Mouse (Mus musculus) frontal cortex, postnatal 14 days (tissue): Measurements from ENCODE around the gene Rnf114.

ENCODE experiments used
- DNase-seq, 2 experiments: peaks; one replicate each; pipeline ENCODE4 v3.0.0; 2022; ENCODE audit warnings: low spot score in 2 of 2

Rnf114 gene

DNA sequence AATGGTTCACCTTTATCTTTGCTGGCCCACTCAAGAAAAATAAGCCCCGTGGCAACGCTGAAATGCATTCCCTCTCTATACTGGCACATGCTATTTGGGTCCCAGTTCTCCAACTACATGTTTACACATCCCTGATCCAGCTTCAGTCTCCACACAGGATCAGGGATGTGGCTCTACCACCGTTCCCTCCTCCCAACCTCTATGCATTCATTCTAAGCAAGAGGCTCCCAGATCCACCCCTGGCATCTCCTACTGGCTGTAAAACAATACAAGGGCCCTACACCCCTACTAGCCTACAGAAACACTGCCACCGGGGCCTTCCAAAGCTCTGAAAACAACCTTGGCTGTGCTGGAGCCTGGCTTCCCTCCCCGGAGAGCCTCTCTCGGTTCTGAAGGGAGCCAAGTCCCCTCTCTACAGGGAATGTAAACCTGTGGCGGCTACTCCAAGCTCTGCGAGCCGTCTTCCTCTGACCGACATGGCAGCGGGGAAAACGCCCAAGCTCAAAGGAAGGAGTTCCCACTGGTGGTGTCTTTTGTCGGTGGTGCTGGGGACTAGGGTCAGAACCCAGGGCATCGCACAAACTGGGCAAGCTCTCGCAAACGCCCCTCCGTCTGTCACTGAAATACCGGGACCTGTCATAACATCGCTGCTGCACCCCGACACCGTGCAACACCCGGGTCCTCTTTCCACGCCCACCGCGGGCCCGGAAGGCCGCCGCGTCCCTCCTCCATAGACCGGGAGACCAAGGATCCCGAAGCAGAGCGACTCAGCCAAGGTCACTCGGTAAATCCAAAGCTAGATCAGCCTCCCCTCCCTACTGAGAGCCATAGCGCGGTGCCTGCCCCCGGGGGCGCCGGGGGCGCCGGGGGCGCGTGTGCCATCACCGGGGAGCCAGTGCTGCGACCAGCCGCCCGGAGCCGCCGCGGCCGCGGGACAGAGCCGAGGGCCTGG is at the start of gene Rnf114:
Gene Rnf114 (plus strand): TSS at position 889 of the 952 bp plus-strand sequence.
- DNase-seq, result no peak

DNA sequence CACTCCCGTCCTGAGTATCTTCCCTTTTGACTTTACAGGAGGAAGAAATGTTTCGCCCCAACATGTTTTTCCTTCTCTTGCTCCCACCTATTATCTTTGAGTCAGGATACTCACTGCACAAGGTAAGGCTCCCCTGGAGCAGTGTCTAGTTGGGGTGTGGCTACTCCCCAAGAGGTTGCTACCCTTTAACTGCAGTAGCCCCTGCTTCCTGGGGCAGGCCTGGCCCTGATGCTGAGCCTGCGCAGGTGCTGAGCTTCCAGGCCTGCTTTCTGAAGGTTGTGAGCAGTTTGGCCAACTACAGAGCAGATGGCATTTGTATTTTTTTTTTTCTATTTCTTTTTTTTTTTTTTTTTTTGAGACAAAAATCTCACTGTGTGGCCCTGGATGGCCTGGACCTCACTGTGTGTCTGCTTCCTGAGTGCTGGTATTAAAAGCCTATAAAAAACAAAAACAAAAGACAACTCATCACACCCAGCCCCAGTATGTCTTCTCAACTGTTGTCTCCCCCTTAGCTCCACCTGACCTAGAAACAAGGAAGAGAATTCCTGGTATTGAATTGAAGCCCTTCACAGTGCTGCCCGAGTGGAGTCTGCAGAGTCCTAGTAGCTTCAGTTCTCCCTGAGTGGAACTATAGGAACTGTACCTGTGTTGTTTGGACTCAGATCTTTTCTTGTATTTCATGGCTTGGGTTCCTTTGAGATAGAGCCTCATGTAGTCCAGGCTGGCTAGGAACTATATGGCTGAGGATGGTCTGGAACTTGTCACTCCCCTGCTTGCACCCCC is 48.8 kb upstream of the Rnf114 start:
- DNase-seq, result no peak

GRCm38 (mm10) chr2:167445911-167446780 is 46.3 kb upstream of the Rnf114 start:
- no peak for DNase-seq

DNA sequence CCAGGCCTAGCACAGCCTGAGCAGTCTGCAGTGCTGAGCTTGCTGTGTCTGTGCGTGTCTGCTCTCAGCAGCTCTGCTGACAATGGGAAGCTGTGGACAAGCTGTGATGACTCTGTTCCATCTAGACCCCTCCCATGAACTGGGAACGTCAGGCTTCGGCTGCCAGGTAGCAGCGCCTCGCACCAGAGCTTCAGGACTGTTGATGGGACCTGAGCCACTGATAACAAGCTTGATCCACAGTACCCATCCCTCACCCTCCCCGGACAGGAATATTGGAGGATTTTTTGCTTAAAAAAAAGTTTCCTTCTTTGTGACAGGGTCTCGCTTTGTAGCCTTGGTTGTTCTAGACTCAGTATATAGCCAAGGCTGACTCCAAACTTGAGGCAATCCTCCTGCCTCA is 45.2 kb upstream of the Rnf114 start:
- DNase-seq, result no peak

DNA sequence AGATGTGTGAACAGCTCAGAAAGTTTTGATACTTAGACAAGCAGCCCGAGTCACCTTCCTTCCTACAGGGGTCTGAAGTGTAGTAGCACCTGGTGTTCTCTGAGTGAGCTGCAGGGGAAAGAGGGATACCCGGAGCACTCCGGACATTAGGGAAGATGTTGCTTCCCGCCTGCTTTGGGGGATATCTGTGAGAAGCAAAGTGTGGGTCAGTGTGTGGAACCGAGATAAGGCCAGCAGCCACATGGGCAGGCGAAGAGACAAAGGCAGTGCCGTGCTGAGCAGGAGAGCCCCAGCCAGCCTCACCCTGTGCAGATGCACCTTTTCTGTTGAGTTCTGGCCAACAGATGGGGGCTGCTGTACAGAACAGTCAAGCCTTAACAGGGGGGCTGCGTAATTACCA is 44.8 kb upstream of the Rnf114 start:
- DNase-seq, result no peak

- DNase-seq, result no peak
Observed at GRCm38 (mm10) chr2:167449331-167450275, 42.8 kb upstream of the Rnf114 start.

GRCm38 (mm10) chr2:167450647-167451046 is 41.8 kb upstream of the Rnf114 start:
- DNase-seq, result no peak

GRCm38 (mm10) chr2:167453814-167454213 is 38.6 kb upstream of the Rnf114 start:
- DNase-seq, result no peak

DNA sequence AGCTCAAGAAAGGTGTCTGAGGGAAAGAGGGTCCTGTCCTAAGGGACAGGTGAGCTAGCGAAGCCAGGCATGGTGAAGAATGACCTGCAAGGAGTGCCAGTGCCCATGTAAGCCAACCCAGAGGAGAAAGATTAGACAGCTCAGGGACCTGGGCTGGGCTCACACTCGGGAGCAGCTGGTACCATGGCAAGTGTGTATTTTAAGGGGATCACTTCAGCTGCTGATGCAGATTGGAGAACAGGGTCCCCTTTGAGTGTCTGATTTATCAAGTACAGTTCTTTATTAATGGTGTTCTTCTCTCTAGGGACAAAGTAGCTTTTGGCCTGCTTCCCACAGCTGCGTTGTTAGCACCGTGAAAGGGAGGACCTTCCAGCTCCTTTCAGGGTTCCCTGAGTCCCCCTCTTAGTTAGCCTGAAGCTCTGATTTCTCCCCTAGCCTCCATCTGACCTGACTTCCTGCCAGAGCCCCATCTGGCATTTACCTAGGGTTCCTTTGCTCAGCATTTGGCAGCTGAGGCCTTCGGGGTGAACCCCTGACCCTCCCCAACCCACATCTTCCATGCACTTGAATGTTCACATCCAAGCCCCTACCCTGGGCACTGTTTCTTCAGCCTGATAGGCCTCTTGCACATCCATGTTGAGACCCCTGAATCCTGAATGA is 36.0 kb upstream of the Rnf114 start:
- DNase-seq, result no peak

DNA sequence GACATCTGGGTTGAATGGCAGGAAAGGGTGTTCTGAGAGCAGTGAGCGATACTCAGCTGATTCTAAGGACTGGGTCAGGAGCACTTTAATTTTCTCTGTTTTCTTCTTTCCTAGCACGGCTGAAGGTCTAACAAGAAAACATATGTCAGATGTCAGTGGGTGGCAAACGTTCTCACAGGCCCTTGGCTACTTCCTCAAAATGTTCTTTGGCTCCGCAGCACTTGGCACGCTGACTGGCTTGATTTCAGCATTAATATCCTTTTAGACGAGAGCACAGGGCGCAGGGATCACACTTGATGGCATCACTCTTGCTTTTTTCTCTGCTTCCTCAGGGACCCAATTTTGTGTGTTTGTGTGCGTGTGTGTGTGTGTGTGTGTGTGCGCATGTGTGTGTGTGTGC is 35.2 kb upstream of the Rnf114 start:
- no peak for DNase-seq

- DNase-seq, result no peak
Observed at GRCm38 (mm10) chr2:167458548-167458947, 33.9 kb upstream of the Rnf114 start.

GRCm38 (mm10) chr2:167459071-167459865 is 33.2 kb upstream of the Rnf114 start:
- DNase-seq, result no peak

GRCm38 (mm10) chr2:167462954-167463353 is 29.5 kb upstream of the Rnf114 start:
- no peak for DNase-seq

- DNase-seq, result no peak
Observed at GRCm38 (mm10) chr2:167463802-167464201, 28.6 kb upstream of the Rnf114 start.

- no peak for DNase-seq
Observed at GRCm38 (mm10) chr2:167465951-167466350, 26.5 kb upstream of the Rnf114 start.

GRCm38 (mm10) chr2:167467214-167467613 is 25.2 kb upstream of the Rnf114 start:
- DNase-seq, result no peak

DNA sequence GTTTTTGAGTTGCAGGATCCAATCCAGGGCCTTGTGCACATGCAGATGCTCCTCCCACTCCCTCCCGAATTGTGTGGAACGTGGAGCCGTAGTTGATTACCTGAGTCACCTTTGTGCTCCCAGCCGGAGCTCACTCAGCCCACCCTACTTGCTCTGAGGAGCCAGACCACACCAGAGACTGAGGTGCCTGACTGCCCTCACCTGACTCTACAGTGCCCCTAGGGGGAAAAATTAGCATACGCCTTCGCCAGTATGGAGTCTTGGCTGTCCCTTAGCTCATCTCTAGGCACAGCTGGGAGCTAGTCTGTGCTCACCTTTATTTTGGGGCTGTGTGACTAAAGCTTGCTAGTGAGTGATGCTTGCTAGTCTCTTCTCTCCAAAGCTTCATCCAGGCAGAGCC is 24.0 kb upstream of the Rnf114 start:
- DNase-seq, result no peak

DNA sequence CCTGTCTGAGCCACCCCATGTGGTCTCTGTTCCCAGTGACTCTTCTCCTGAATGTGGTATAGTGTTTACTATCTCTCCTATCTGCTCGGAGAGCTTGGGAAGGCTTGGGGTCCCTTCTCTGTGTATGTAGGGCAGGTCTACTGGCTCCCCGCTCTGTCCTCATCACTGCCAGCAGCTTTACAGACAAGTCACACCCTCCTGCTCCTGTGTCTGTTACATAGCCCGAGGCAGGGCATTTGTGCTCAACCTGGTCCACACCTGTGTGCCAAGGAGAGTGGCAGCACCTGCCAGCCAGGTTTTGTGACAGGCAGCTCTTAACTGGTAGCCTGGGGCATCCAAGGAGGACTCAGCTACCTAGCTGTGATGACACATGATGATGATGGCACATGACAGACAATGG is 21.8 kb upstream of the Rnf114 start:
- no peak for DNase-seq

- DNase-seq, result no peak
Observed at GRCm38 (mm10) chr2:167471585-167471984, 20.9 kb upstream of the Rnf114 start.
